Mouse (Mus musculus) liver, adult (tissue): ENCODE results near the gene Trim31.

Experiments used
- GATA4 ChIP-seq: IDR thresholded peaks from 2 replicates; pipeline ENCODE4 v1.6.1; 2014; ENCODE audit warnings: mild to moderate bottlenecking, low read length; ENCODE audit not compliant: insufficient replicate concordance

Gene Trim31

DNA sequence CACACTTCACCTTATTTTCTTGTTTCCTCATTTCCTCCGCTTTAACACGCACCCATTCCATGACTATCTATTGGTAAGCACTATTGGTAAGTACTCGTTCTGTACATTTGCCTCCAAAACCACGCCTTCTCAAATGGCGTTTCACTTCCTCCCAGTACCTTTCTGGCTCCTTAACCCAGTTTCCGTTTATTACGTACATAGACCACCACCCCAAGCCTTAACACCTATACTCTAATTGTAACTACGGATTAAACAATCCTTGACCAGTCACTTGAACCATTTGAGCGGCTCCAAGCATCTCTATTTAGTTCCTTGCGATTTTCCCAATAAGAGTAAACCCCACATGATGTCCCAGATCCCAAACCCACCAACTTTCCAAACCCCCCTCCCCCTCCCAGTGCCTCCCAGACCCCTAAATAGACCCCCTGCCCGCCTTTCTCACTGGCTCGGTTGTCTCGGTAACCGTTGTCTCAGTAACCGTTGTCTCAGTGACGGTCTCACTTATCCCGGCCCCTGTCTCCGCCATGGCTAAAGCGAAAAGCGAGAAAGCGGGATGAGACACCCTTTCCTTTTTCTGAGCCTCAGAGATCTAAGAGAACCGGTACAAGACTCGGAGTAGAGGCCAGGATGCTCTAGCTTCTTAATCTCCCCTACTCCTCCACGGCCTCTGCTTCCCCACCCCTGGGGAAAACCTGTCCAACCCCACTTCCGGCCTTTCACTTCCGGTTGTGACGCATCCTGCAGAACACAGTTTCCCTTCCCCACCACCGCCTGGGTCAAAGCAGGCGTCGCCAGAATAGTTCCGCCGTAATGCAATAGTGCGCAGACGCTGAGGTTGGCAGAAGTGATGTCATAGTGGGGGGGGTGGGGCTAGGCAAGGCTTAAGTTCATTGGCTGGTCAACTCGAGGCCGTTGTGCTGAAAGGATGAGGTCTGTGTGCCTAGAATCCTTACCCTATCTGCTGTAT is 53.3 kb downstream of the Trim31 start, which contains the start of gene Ppp1r11:
Ppp1r11 (minus strand) TSS at position 761 of the 967 bp plus-strand sequence.
- no peak for TF ChIP-seq GATA4

DNA sequence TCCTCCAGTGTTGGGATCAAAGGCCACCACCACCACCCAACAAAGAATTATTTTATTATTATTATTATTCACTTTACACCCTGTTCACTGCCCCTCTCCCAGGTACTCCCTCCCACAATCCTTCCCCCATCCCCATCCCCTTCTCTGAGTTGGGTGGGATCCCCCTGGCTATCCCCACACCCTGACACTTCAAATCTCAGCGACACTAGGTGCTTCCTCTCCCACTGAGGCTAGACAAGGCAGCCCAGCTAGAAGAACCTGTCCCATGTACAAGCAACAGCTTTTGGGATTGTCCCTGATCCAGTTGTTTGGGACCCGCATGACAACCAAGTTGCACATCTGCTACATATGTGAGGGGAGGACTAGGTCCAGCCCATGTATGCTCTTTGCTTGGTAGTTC is 54.7 kb downstream of the Trim31 start:
- TF ChIP-seq GATA4: no peak

DNA sequence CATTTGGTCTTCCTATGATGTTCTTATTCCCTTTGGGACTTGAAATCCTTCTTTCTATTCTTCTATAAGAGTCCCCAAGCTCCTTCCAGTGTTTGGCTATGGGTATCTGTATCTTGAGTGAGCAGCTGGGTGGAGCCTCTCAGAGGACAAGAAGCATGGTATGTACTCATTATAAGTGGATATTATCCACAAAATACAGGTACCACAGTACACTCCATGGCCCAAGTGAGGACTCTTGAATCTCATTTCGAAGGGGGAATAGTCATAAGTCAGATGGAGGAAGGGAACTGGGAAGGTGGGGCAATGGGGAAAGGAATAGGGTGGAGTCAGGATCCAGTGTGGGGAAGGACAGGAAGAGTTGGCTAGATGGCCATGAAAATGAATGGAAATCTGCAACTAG is 55.1 kb downstream of the Trim31 start:
- no peak for TF ChIP-seq GATA4

DNA sequence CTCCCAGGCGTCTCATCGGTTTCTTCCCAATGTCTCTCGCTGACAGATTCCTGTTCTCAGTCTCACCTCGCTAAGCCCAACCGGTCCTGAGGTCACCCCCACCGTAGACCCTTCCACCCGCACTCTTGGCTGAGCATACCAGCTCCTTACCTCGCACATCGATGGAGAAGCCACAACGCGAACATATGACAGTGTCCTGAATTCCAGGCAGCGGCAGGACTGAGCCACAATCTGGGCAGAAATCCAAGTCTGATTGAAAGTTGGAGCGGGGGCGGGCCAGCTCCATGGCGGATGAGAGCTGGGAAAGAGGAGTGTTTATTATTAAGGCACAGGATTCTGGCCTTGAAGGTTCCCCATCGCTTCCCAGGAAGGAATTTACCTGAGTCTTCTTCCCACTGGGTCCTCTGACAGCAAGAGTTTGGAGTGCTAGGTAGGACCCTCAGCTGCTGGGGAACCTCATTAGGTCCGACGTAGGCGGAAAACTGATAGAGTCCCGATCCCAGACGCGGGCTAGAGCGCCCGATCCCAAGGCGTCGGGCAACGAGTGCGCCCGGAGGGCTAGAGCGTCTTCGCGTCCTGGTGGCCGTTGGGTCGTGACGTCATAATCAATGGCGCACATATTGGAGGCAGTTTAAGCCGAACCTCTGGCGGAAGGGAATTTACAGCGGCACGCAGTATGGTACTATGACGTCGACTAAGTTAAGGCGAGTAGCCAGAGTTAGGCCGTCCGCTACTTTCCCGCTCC is 60.3 kb downstream of the Trim31 start, which contains the start of the genes Znrd1 and Znrd1as:
Znrd1 (minus strand) TSS at position 561 of the 745 bp plus-strand sequence.
Znrd1as (plus strand) TSS at position 594 of the 745 bp plus-strand sequence.
- TF ChIP-seq GATA4: peak; percentile 71; the same call in 1 of the 2 replicates

DNA sequence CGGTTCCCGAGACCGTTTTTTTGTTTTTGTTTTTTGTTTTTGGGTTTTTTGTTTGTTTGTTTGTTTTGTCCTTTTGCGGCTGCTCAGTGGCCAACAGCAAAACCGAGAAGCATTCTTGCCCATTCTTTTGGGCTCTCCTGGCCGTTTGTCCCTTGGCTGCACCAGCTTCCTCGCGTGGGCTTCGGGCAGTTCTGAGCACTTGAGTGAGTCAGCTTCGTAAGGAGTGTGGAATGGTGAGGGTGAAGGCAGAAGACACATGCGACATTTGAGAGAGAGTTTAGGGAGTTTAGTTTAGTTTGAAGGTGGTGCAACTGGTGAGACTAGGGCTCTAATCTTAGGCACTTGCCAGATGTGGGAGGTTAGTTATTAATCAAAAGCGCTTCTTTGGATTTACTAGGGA is 61.0 kb downstream of the Trim31 start:
- TF ChIP-seq GATA4: no peak
